14 mouse cellular contexts compared by ENCODE assay signal in genomic region chr6:34870136-34870535, GRCm38 (mm10). TPM values are rescaled to one million over a fixed set of nuclear protein-coding genes. Genes with fewer than 3 reads are reported as not detected.
DNase-seq lines count a peak whose midpoint lies in the region; ATAC-seq and TF ChIP-seq lines count a peak whose summit lies in the region.
"Had no signal": no experiment of that assay in that cellular context is flagged by ENCODE, and none has a peak within 500 bp of the region (broad histone marks: within the 10 kb centered on the region; RNA-seq: fewer than 3 reads in every experiment).

No protein-coding gene starts in this region.

- TF ChIP-seq EP300 in MEL (IDR thresholded peaks at IDR 0.05; ENCODE audit: low read depth in 1 of 2, low read length in 2 of 2): no peak

- intact Hi-C loops in left cerebral cortex, postnatal 10 days (cut with DNase I): no loop called here

- peaks cover 26% of the 10 kb centered on the region for H3K4me1 ChIP-seq in kidney, adult 2 months (ENCODE audit: control insufficient read depth, insufficient read depth, low read length)
- peaks cover 3% of the 10 kb centered on the region; the same call in 1 of the 2 replicates for H3K4me1 ChIP-seq in kidney, embryonic 14.5 days (ENCODE audit: control insufficient read depth, insufficient read depth, low read length)
- peaks cover 19 to 68% of the 10 kb centered on the region in 2 experiments for H3K4me1 ChIP-seq in MEL (ENCODE audit: control insufficient read depth in 1 of 2, insufficient read depth in 2 of 2, low read length in 2 of 2)
- H3K4me1 ChIP-seq in embryonic facial prominence, embryonic 11.5 days (ENCODE audit: control insufficient read depth, insufficient read depth, low read length): no peaks in the 10 kb centered on the region
- H3K4me1 ChIP-seq in limb, embryonic 15.5 days: peaks cover 39% of the 10 kb centered on the region
- H3K4me1 ChIP-seq: neural tube, embryonic 13.5 days had no signal

- DNase-seq in kidney, adult 2 months: no peak
- DNase-seq in MEL (ENCODE audit: low read depth, low spot score): peak; percentile 54
- DNase-seq in embryonic facial prominence, embryonic 11.5 days (ENCODE audit: low spot score): no peak
- DNase-seq in left cerebral cortex, postnatal 10 days (ENCODE audit: extremely low spot score in 1 of 2, low spot score in 2 of 2): no peak
- no peak for DNase-seq in cerebellum, postnatal 25 days
- DNase-seq: cerebellum, postnatal 14 days had no signal

- H3K27me3 ChIP-seq in kidney, adult 2 months (replicated peaks; ENCODE audit: control insufficient read depth, insufficient read depth, low read length): no peaks in the 10 kb centered on the region
- H3K27me3 ChIP-seq in kidney, embryonic 14.5 days (ENCODE audit: control insufficient read depth, insufficient read depth, low read length): no peaks in the 10 kb centered on the region
- H3K27me3 ChIP-seq in MEL (ENCODE audit: control insufficient read depth in 1 of 2, insufficient read depth in 2 of 2, low read length in 2 of 2): no peaks in the 10 kb centered on the region
- no peaks in the 10 kb centered on the region for H3K27me3 ChIP-seq in embryonic facial prominence, embryonic 11.5 days (ENCODE audit: control insufficient read depth, insufficient read depth, low read length)
- no peaks in the 10 kb centered on the region for H3K27me3 ChIP-seq in limb, embryonic 15.5 days
- H3K27me3 ChIP-seq: hindbrain, embryonic 13.5 days; neural tube, embryonic 13.5 days had no signal

- H3K27ac ChIP-seq in kidney, adult 2 months (ENCODE audit: insufficient read depth, low read depth, low read length): peak overlapping the region; percentile 60
- H3K27ac ChIP-seq in kidney, embryonic 14.5 days (ENCODE audit: low read depth, low read length): no peak overlapping the region
- H3K27ac ChIP-seq in MEL (ENCODE audit: control insufficient read depth, low read depth, low read length): peak overlapping the region; percentile 95
- H3K27ac ChIP-seq in embryonic facial prominence, embryonic 11.5 days (replicated peaks; ENCODE audit: low read depth, low read length): 0 out of 2 replicates have a peak overlapping the region, but pooled peaks have one; percentile 35
- H3K27ac ChIP-seq in limb, embryonic 15.5 days: peak overlapping the region; percentile 71
- H3K27ac ChIP-seq: hindbrain, embryonic 13.5 days; neural tube, embryonic 13.5 days had no signal

- WGBS in kidney, adult 2 months: 56% methylated on average over 5 of the region's 5 CpGs
- 85% methylated on average over 5 of the region's 5 CpGs for WGBS in kidney, embryonic 14.5 days
- 75% methylated on average over 5 of the region's 5 CpGs for WGBS in embryonic facial prominence, embryonic 11.5 days
- WGBS in limb, embryonic 15.5 days: 62% methylated on average over 5 of the region's 5 CpGs

- TF ChIP-seq RAD21 in MEL (IDR thresholded peaks at IDR 0.05; ENCODE audit: low read depth, low read length): no peak

- no peak overlapping the region for H3K4me3 ChIP-seq in kidney, adult 2 months (ENCODE audit: insufficient read depth, low read depth, low read length)
- H3K4me3 ChIP-seq in kidney, embryonic 14.5 days (ENCODE audit: low read length): no peak overlapping the region
- peak overlapping the region; percentile 4 to 40; a peak in 3 of 4 replicates for H3K4me3 ChIP-seq in MEL (ENCODE audit: control insufficient read depth in 1 of 2, insufficient read depth in 1 of 2, low read depth in 2 of 2, low read length in 2 of 2)
- H3K4me3 ChIP-seq in embryonic facial prominence, embryonic 11.5 days (ENCODE audit: low read depth, low read length): no peak overlapping the region
- H3K4me3 ChIP-seq in limb, embryonic 15.5 days: no peak overlapping the region
- H3K4me3 ChIP-seq: hindbrain, embryonic 13.5 days; neural tube, embryonic 13.5 days had no signal

- ATAC-seq in kidney, embryonic 14.5 days (ENCODE audit: low FRiP score, low TSS enrichment): no peak
- no peak for ATAC-seq in embryonic facial prominence, embryonic 11.5 days (replicated peaks; ENCODE audit: insufficient number of reproducible peaks, low FRiP score, low TSS enrichment, low read depth)
- ATAC-seq in limb, embryonic 15.5 days (ENCODE audit: insufficient number of reproducible peaks, low FRiP score, low TSS enrichment, low read depth): no peak
- ATAC-seq: forebrain, embryonic 14.5 days had no signal

- TF ChIP-seq POLR2A in kidney, adult 2 months (IDR thresholded peaks at IDR 0.05; ENCODE audit: low read depth, low read length): no peak
- TF ChIP-seq POLR2A in MEL (IDR thresholded peaks at IDR 0.05; ENCODE audit: control insufficient read depth in 1 of 2, insufficient read depth in 1 of 2, low read depth in 1 of 2, low read length in 2 of 2, poor library complexity in 1 of 2): no peak; a peak in 1 of 4 replicates

- H3K9ac ChIP-seq in kidney, embryonic 14.5 days (ENCODE audit: low read depth, low read length): no peak overlapping the region
- H3K9ac ChIP-seq in MEL (ENCODE audit: control insufficient read depth, low read depth, low read length, poor library complexity, severe bottlenecking): peak overlapping the region; percentile 71
- no peak overlapping the region for H3K9ac ChIP-seq in embryonic facial prominence, embryonic 11.5 days (replicated peaks; ENCODE audit: low read length)
- no peak overlapping the region for H3K9ac ChIP-seq in limb, embryonic 15.5 days
- H3K9ac ChIP-seq: hindbrain, embryonic 13.5 days; neural tube, embryonic 13.5 days had no signal

- no peaks in the 10 kb centered on the region for H3K9me3 ChIP-seq in kidney, embryonic 14.5 days (ENCODE audit: control insufficient read depth, low read length)
- no peaks in the 10 kb centered on the region for H3K9me3 ChIP-seq in MEL (replicated peaks; ENCODE audit: insufficient read depth, low read length)
- H3K9me3 ChIP-seq in embryonic facial prominence, embryonic 11.5 days (replicated peaks; ENCODE audit: control insufficient read depth, low read length): no peaks in the 10 kb centered on the region
- no peaks in the 10 kb centered on the region for H3K9me3 ChIP-seq in limb, embryonic 15.5 days
- H3K9me3 ChIP-seq: hindbrain, embryonic 13.5 days; neural tube, embryonic 13.5 days had no signal

- peaks cover 3% of the 10 kb centered on the region; the same call in 1 of the 2 replicates for H3K79me2 ChIP-seq in MEL (ENCODE audit: control insufficient read depth, insufficient read depth, low read length, poor library complexity)

- no peak overlapping the region for H3K4me2 ChIP-seq in kidney, embryonic 14.5 days (replicated peaks; ENCODE audit: low read depth, low read length)
- H3K4me2 ChIP-seq in embryonic facial prominence, embryonic 11.5 days (ENCODE audit: low read depth, low read length): no peak overlapping the region
- H3K4me2 ChIP-seq in limb, embryonic 15.5 days: no peak overlapping the region
- H3K4me2 ChIP-seq: hindbrain, embryonic 13.5 days; neural tube, embryonic 13.5 days had no signal

- H3K36me3 ChIP-seq in kidney, adult 2 months (ENCODE audit: control insufficient read depth, insufficient read depth, low read length): no peaks in the 10 kb centered on the region; the same call in 1 of the 2 replicates
- 0 out of 2 replicates have a peak, but pooled peaks cover 4% of the 10 kb centered on the region for H3K36me3 ChIP-seq in kidney, embryonic 14.5 days (ENCODE audit: control insufficient read depth, insufficient read depth, low read length)
- H3K36me3 ChIP-seq in MEL (ENCODE audit: control insufficient read depth in 1 of 2, insufficient read depth in 2 of 2, low read length in 2 of 2): peaks cover 0 to 57% of the 10 kb centered on the region in 2 experiments; a peak in 2 of 4 replicates
- no peaks in the 10 kb centered on the region for H3K36me3 ChIP-seq in embryonic facial prominence, embryonic 11.5 days (replicated peaks; ENCODE audit: control insufficient read depth, insufficient read depth, low read depth, low read length)
- peaks cover 8% of the 10 kb centered on the region; the same call in 1 of the 2 replicates for H3K36me3 ChIP-seq in limb, embryonic 15.5 days
- H3K36me3 ChIP-seq: hindbrain, embryonic 13.5 days; neural tube, embryonic 13.5 days had no signal

- TF ChIP-seq CTCF in kidney, adult 2 months (conservative IDR thresholded peaks at IDR 0.05; ENCODE audit: insufficient read depth, insufficient read length, low read depth, low read length): no peak
- no peak for TF ChIP-seq CTCF in MEL (IDR thresholded peaks at IDR 0.05 in 2 of 3, conservative IDR thresholded peaks at IDR 0.05 in 1 of 3; ENCODE audit: control insufficient read depth in 1 of 3, insufficient read depth in 1 of 3, low read depth in 2 of 3, low read length in 3 of 3, poor library complexity in 1 of 3, severe bottlenecking in 1 of 3)

RNA-seq across cellular contexts. Expression of gene Tmem140, which starts 7.2 kb away (rescaled TPM):
- 37.5 and 43.8 TPM in 2 replicates for polyA plus RNA-seq in kidney, adult 2 months (2012; rRNA removed)
- polyA plus RNA-seq in kidney, embryonic 14.5 days (2014; fragmentation: Nextera tagmentation; extraction: Ambion mirVana): 0.64 and 1.0 TPM in 2 replicates
- total RNA-seq in MEL (2012; rRNA removed): 2.5 TPM in 2 replicates
- 1 to 10 TPM in 1 of 2 experiments, not detected in 1; 4.0 TPM for polyA plus RNA-seq in MEL (2012; ENCODE audit: insufficient read depth in 1 of 2, insufficient read length in 2 of 2, low read depth in 1 of 2, low replicate concordance in 2 of 2, missing spikeins in 1 of 2)
- polyA plus RNA-seq in embryonic facial prominence, embryonic 11.5 days (2014; fragmentation: Nextera tagmentation; extraction: Ambion mirVana): 1.2 and 1.5 TPM in 2 replicates
- 2.4 TPM in 2 replicates for polyA plus RNA-seq in limb, embryonic 15.5 days (2015; fragmentation: Nextera tagmentation; extraction: Ambion mirVana)
- 1 to 10 TPM; 1.2 to 2.1 TPM for total RNA-seq in left cerebral cortex, postnatal 10 days (2021)

RNA-seq across cellular contexts. Expression of gene Cyren, which starts 7.7 kb away (rescaled TPM):
- polyA plus RNA-seq in kidney, adult 2 months (2012; rRNA removed): 6.4 and 6.7 TPM in 2 replicates
- polyA plus RNA-seq in kidney, embryonic 14.5 days (2014; fragmentation: Nextera tagmentation; extraction: Ambion mirVana): 13.1 and 14.2 TPM in 2 replicates
- 9.4 and 10.1 TPM in 2 replicates for total RNA-seq in MEL (2012; rRNA removed)
- polyA plus RNA-seq in MEL (2012; ENCODE audit: insufficient read depth in 1 of 2, insufficient read length in 2 of 2, low read depth in 1 of 2, low replicate concordance in 2 of 2, missing spikeins in 1 of 2): 10 to 100 TPM in 1 of 2 experiments, not detected in 1; 15.9 TPM
- polyA plus RNA-seq in embryonic facial prominence, embryonic 11.5 days (2014; fragmentation: Nextera tagmentation; extraction: Ambion mirVana): 10.9 and 14.2 TPM in 2 replicates
- polyA plus RNA-seq in limb, embryonic 15.5 days (2015; fragmentation: Nextera tagmentation; extraction: Ambion mirVana): 13.4 and 15.8 TPM in 2 replicates
- 1 to 10 TPM; 3.6 to 5.0 TPM for total RNA-seq in left cerebral cortex, postnatal 10 days (2021)

RNA-seq across cellular contexts. Expression of gene Wdr91, which starts 40.5 kb away (rescaled TPM):
- polyA plus RNA-seq in kidney, adult 2 months (2012; rRNA removed): 56.0 and 60.5 TPM in 2 replicates
- 7.3 and 11.0 TPM in 2 replicates for polyA plus RNA-seq in kidney, embryonic 14.5 days (2014; fragmentation: Nextera tagmentation; extraction: Ambion mirVana)
- 11.7 and 13.7 TPM in 2 replicates for total RNA-seq in MEL (2012; rRNA removed)
- 10 to 100 TPM in 1 of 2 experiments, not detected in 1; 24.1 TPM for polyA plus RNA-seq in MEL (2012; ENCODE audit: insufficient read depth in 1 of 2, insufficient read length in 2 of 2, low read depth in 1 of 2, low replicate concordance in 2 of 2, missing spikeins in 1 of 2)
- polyA plus RNA-seq in embryonic facial prominence, embryonic 11.5 days (2014; fragmentation: Nextera tagmentation; extraction: Ambion mirVana): 11.9 and 12.6 TPM in 2 replicates
- polyA plus RNA-seq in limb, embryonic 15.5 days (2015; fragmentation: Nextera tagmentation; extraction: Ambion mirVana): 9.9 and 10.2 TPM in 2 replicates
- 10 to 100 TPM; 30.1 to 32.6 TPM for total RNA-seq in left cerebral cortex, postnatal 10 days (2021)

RNA-seq across cellular contexts. Expression of gene Stra8, which starts 49.8 kb away (rescaled TPM):
- polyA plus RNA-seq in kidney, adult 2 months (2012; rRNA removed): not detected in 2 replicates
- not detected in 2 replicates for polyA plus RNA-seq in kidney, embryonic 14.5 days (2014; fragmentation: Nextera tagmentation; extraction: Ambion mirVana)
- total RNA-seq in MEL (2012; rRNA removed): not detected in 2 replicates
- not detected for polyA plus RNA-seq in MEL (2012; ENCODE audit: insufficient read depth in 1 of 2, insufficient read length in 2 of 2, low read depth in 1 of 2, low replicate concordance in 2 of 2, missing spikeins in 1 of 2)
- not detected in 2 replicates for polyA plus RNA-seq in embryonic facial prominence, embryonic 11.5 days (2014; fragmentation: Nextera tagmentation; extraction: Ambion mirVana)
- polyA plus RNA-seq in limb, embryonic 15.5 days (2015; fragmentation: Nextera tagmentation; extraction: Ambion mirVana): not detected in 2 replicates
- not detected for total RNA-seq in left cerebral cortex, postnatal 10 days (2021)
- total RNA-seq: adrenal gland, adult 18-20 months; layer of hippocampus, adult 18-20 months; megakaryocyte progenitor cell, adult 5-6 weeks had no signal
- polyA plus RNA-seq: forebrain, embryonic 14.5 days; hindbrain, embryonic 13.5 days; neural tube, embryonic 13.5 days had no signal

Comparison
In these comparisons a context has a peak if more than half of its experiments do, and no peak if none do; other contexts are left out.
1. H3K4me3 ChIP-seq: peak in MEL (2 of 2); none in kidney, adult 2 months (single experiment), kidney, embryonic 14.5 days (single experiment), embryonic facial prominence, embryonic 11.5 days (single experiment) and limb, embryonic 15.5 days (single experiment).